Mouse (Mus musculus) hematopoietic stem cell, adult 5-6 weeks (primary cell): ENCODE results near the gene Cyp26a1. TPM values are rescaled to one million over a fixed set of nuclear protein-coding genes. Genes with fewer than 3 reads are reported as not detected.

Source experiments
- ATAC-seq, 2 experiments: fragments of 125-278 bp in 1 of 2; replicated peaks in 1 of 2; 2 replicates each; pipeline ENCODE4 v1.8.0; 2016 to 2017; ENCODE audit warnings: inconsistent platforms in 2 of 2, mild to moderate bottlenecking in 2 of 2, moderate number of reproducible peaks in 2 of 2, low read depth in 1 of 2, moderate TSS enrichment in 1 of 2; ENCODE audit not compliant: low FRiP score in 2 of 2, poor library complexity in 2 of 2, severe bottlenecking in 2 of 2, insufficient read depth in 1 of 2, low TSS enrichment in 1 of 2
- total RNA-seq: library from RNA; stranded (forward); fragments of 172-1452, 232-1000 nt; gene quantifications from 2 replicates; pipeline ENCODE4 v1.2.3, GENCODE M21; 2017

Gene Cyp26a1
- not detected in 2 replicates for total RNA-seq

DNA sequence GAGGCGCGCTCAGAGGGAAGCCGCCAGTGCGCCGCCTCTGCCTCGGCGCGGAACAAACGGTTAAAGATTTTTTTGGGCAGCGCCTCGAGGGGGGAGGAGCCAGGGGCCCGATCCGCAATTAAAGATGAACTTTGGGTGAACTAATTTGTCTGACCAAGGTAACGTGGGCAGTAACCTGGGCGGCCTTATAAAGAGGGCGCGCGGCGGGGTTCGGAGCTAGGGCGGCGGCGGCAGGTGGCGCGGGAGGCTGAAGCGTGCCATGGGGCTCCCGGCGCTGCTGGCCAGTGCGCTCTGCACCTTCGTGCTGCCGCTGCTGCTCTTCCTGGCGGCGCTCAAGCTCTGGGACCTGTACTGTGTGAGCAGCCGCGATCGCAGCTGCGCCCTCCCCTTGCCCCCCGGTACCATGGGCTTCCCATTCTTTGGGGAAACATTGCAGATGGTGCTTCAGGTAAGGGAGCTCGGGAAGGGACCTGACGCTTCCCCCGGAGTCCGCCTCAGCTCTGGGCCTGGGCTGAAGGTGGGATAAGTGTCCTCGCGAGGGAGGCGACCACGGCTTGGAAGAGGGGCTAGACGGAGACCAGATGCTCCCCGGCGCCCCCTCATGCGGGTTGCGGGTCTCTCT lies at the start of gene Cyp26a1:
Cyp26a1 (plus strand) TSS at position 148 of the 622 bp plus-strand sequence.
- 0 out of 4 replicates have a peak, but pooled peaks of 1 of the 2 experiments have one; percentile 22 for ATAC-seq

DNA sequence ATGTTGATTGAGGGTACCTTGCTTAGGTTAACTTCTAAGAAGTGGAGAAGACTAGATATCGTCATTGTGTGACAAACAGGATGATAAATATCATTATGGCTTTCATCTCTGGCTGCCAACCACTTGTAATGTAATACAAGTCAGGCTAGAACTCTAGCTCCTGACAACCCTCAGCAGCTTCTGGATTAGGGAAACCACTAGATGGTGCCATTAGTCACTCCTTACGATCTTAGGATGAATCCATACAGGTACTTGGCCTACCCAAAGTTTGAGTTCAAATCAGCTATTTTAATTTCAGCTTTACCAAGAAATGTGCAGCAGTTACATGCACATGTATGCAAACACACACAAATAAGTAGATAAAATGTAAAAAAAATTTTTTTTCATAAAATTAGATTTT lies 49.6 kb upstream of the Cyp26a1 start:
- ATAC-seq, result no peak

- no peak for ATAC-seq
Measured at GRCm38 (mm10) chr19:37650526-37650925, 47.1 kb upstream of the Cyp26a1 start.

DNA sequence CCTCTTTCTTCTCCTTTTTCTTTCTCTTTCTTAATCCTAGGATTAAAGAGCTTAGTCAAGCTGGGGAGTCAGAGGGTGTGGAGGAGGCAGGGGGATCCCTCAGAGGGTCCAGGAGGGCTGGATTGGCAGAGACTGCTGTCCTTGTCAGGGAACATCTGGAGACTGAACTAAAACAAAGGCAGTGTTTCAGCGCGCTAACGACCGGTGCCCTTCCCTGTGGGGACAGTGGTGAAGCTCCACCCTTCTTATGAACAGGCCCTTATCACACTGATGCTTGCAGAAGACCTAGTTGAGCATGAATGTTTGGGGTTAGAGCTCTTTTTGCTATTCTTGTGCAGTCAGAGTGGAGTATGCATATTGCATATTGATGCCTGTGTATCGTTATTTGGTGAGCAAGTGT lies 43.6 kb upstream of the Cyp26a1 start:
- ATAC-seq, result no peak

- ATAC-seq, result no peak
Measured at GRCm38 (mm10) chr19:37656441-37656840, 41.2 kb upstream of the Cyp26a1 start.

DNA sequence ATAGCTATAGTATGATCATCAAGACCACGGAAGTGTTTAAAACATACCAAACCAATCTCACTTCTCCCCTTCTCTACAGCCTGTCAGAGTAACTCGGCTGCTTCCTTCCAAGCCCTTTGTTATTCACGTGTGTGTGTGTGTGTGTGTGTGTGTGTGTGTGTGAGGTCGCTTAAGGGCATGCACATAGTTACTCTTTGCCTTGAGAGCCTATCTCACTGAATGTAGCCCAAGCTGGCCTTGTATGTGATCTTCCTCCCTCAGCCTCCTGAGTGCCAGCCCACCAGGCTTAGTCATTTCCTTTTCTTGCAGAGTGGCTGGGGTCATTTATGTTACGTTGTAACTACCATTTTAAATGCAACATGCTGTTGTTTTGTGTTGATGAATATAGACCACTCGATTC lies 32.3 kb upstream of the Cyp26a1 start:
- ATAC-seq, result no peak

GRCm38 (mm10) chr19:37667855-37668594 lies 29.6 kb upstream of the Cyp26a1 start:
- peak in 1 of 2 experiments; percentile 45; a peak in 2 of 4 replicates for ATAC-seq

GRCm38 (mm10) chr19:37668657-37669056 lies 28.9 kb upstream of the Cyp26a1 start:
- no peak for ATAC-seq

- no peak for ATAC-seq
Measured at GRCm38 (mm10) chr19:37669486-37669885, 28.1 kb upstream of the Cyp26a1 start.

- no peak for ATAC-seq
Measured at GRCm38 (mm10) chr19:37673393-37673792, 24.2 kb upstream of the Cyp26a1 start.

DNA sequence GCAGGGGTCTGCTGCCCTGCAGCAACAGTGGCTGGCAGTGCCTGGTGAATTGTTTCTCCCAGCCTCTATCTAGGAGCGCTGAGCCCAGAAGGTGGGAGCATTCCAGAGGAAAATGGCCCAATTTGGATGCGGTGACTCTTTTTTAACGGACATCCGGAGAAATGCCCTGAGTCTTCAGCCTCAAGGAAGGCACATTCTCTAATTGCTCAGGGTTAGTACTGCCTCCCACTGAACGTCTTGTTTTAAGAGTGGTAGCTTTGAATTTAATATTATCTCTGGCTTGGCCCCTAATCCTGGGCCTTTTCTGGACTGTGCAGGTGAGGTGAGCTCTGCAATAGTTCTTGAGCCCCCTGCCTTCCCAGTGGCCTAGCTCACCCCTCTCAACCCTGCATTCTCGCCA lies 12.3 kb upstream of the Cyp26a1 start, which contains the start of gene Cyp26c1:
Cyp26c1 (plus strand) TSS at position 301 of the 400 bp plus-strand sequence.
- ATAC-seq, result no peak

DNA sequence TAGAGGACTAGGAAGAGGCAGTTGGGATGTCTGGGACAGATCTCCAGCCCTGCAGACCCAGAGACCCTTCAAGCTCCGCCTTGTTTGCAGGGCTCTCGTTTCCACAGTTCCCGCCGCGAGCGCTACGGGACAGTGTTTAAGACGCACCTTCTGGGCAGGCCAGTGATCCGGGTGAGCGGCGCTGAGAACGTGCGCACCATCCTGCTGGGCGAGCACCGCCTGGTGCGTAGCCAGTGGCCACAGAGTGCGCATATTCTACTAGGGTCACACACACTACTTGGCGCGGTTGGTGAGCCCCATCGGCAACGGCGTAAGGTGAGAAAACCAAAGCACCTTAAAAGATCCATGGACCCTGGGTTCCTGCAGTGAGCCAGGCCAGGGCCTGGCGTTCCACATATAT lies 11.3 kb upstream of the Cyp26a1 start:
- ATAC-seq, result no peak

GRCm38 (mm10) chr19:37686941-37687850 lies 10.4 kb upstream of the Cyp26a1 start:
- ATAC-seq, result no peak

DNA sequence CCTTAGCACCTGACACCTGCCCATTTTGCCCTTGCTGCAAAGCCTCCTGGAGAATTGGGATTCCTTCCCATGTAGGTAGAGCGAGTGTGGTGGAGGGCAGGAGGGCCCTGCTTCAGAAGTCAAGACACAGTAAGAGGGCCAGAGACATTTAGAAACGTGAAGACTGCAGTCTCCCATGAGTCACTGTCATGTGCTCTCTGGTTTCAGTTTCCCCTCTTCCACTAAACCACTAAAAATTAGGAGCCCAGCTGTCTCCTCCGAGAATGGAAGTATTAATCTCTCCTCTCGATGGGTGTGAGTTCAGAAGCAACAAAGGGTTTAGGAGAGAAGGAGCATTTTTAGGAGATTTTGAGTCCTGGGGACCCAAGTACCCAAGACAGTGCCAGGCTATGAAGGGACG lies 8.1 kb upstream of the Cyp26a1 start:
- no peak for ATAC-seq

GRCm38 (mm10) chr19:37690716-37691115 lies 6.9 kb upstream of the Cyp26a1 start:
- ATAC-seq, result no peak

DNA sequence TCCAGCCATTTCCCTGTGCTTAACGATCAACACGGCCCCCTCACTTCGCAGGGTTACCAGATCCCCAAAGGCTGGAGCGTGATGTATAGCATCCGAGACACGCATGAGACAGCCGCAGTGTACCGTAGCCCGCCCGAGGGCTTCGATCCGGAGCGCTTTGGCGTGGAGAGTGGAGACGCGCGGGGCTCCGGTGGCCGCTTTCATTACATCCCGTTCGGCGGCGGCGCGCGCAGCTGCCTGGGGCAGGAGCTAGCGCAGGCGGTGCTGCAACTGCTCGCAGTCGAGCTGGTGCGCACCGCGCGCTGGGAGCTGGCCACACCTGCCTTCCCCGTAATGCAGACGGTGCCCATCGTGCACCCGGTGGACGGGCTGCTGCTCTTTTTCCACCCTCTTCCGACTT lies 4.7 kb upstream of the Cyp26a1 start:
- ATAC-seq, result peak; percentile 48 to 60; a peak in 3 of 4 replicates

GRCm38 (mm10) chr19:37695146-37695545 lies 2.5 kb upstream of the Cyp26a1 start:
- no peak for ATAC-seq
